Mouse (Mus musculus) forebrain, embryonic 13.5 days (tissue): ENCODE data around the gene Mthfsd. TPM values are rescaled to one million over a fixed set of nuclear protein-coding genes. Genes with fewer than 3 reads are reported as not detected.

Source experiments
- ATAC-seq: fragments of 200-750 bp; cut with Nextera tagmentation; 2 replicates; pipeline ENCODE4 v1.8.0; 2017
- H3K27ac ChIP-seq: fragments of 300-500 bp; sonication (generic); 2 replicates; pipeline ENCODE4 v1.5.1; 2015; ENCODE audit warnings: inconsistent platforms, mild to moderate bottlenecking, moderate library complexity
- H3K27me3 ChIP-seq: fragments of 300-500 bp; sonication (generic); 2 replicates; pipeline ENCODE4 v1.6.1; 2015; ENCODE audit warnings: mild to moderate bottlenecking, inconsistent platforms
- H3K36me3 ChIP-seq: fragments of 300-500 bp; sonication (generic); 2 replicates; pipeline ENCODE4 v1.6.1; 2015; ENCODE audit warnings: mild to moderate bottlenecking, inconsistent platforms; ENCODE audit not compliant: poor library complexity, severe bottlenecking
- H3K4me1 ChIP-seq: fragments of 300-500 bp; sonication (generic); 2 replicates; pipeline ENCODE4 v1.6.1; 2015; ENCODE audit warnings: inconsistent platforms
- H3K4me2 ChIP-seq: fragments of 300-500 bp; sonication (generic); 2 replicates; pipeline ENCODE4 v1.6.1; 2015; ENCODE audit warnings: inconsistent platforms, mild to moderate bottlenecking, moderate library complexity
- H3K4me3 ChIP-seq: fragments of 300-500 bp; sonication (generic); 2 replicates; pipeline ENCODE4 v1.5.1; 2015; ENCODE audit warnings: mild to moderate bottlenecking, inconsistent platforms
- H3K9ac ChIP-seq: fragments of 300-500 bp; sonication (generic); 2 replicates; pipeline ENCODE4 v1.6.1; 2015; ENCODE audit warnings: mild to moderate bottlenecking, inconsistent platforms
- H3K9me3 ChIP-seq: fragments of 300-500 bp; sonication (generic); replicated peaks from 2 replicates; pipeline ENCODE4 v1.6.1; 2016; ENCODE audit warnings: inconsistent platforms
- WGBS: fragments of 180-500 bp; shearing (Covaris S2); methylation state at CpG from one replicate; pipeline ENCODE4 v1.1.7; 2015; 5-methylcytosine and 5-hydroxymethylcytosine counted together
- polyA plus RNA-seq: library from polyadenylated mRNA; unstranded; fragments of >200 nt; fragmentation: Nextera tagmentation; extraction: Ambion mirVana; gene quantifications from 2 replicates; pipeline ENCODE4 v1.2.1, GENCODE M21; 2015

Gene Mthfsd
- polyA plus RNA-seq, 1 experiment from 2014 or later = 48.1 TPM

- peaks cover 64% of the 10 kb centered on the region for H3K36me3 ChIP-seq
- no peak overlapping the region for H3K9ac ChIP-seq
- 0 out of 2 replicates have a peak, but pooled peaks have one; percentile 3 for ATAC-seq
- peaks cover 13% of the 10 kb centered on the region for H3K4me1 ChIP-seq
- no peaks in the 10 kb centered on the region for H3K9me3 ChIP-seq
- 54% methylated on average over 17 of the region's 17 CpGs for WGBS
- no peak overlapping the region for H3K4me3 ChIP-seq
- H3K4me2 ChIP-seq = no peak overlapping the region
- H3K27ac ChIP-seq = no peak overlapping the region
- no peaks in the 10 kb centered on the region for H3K27me3 ChIP-seq
Measured at GRCm38 (mm10) chr8:121104049-121104818, 4.0 kb downstream of the Mthfsd start.

GRCm38 (mm10) chr8:121093496-121093895 is 14.7 kb downstream of the Mthfsd start:
- Histone ChIP-seq H3K27ac (no peak overlapping the region), H3K4me1 (no peaks in the 10 kb centered on the region), H3K36me3 (peaks cover 22% of the 10 kb centered on the region), H3K4me2 (no peak overlapping the region), H3K27me3 (peaks cover 64% of the 10 kb centered on the region), H3K4me3 (no peak overlapping the region), H3K9ac (no peak overlapping the region), H3K9me3 (no peaks in the 10 kb centered on the region)
- WGBS = 64% methylated on average over 6 of the region's 6 CpGs
- no peak for ATAC-seq

- H3K4me2 ChIP-seq = no peak overlapping the region
- H3K27ac ChIP-seq = no peak overlapping the region
- H3K4me1 ChIP-seq = no peaks in the 10 kb centered on the region
- H3K9ac ChIP-seq = no peak overlapping the region
- peaks cover 71% of the 10 kb centered on the region for H3K27me3 ChIP-seq
- no peaks in the 10 kb centered on the region for H3K9me3 ChIP-seq
- peak; percentile 73 for ATAC-seq
- peaks cover 13% of the 10 kb centered on the region for H3K36me3 ChIP-seq
- H3K4me3 ChIP-seq = no peak overlapping the region
- 3% methylated on average over 16 of the region's 16 CpGs for WGBS
Measured at GRCm38 (mm10) chr8:121092627-121093026, 15.6 kb downstream of the Mthfsd start.

DNA sequence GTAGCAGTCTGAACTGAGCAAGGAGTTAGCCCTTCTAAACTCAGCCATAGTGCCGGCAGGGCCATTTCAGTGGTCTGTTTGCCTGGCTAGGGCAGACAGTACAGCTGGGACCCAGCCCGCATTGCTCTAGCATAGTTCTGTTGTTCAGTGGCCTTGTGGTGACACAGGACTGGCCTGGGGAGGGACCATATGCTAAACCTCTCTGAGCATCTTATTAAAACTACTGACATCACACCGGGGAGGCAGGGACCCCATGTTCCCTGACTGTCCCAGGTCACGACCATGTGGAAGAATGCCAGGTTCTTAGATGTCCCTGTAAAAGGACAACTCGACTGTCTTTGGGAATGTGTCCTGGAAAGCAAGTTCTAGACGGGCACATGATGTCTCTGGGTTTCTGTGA is 16.1 kb downstream of the Mthfsd start:
- ATAC-seq = peak; percentile 22; the same call in 1 of the 2 replicates
- Histone ChIP-seq H3K27ac (no peak overlapping the region), H3K4me1 (no peaks in the 10 kb centered on the region), H3K9ac (no peak overlapping the region), H3K4me2 (no peak overlapping the region), H3K4me3 (no peak overlapping the region), H3K36me3 (peaks cover 8% of the 10 kb centered on the region), H3K9me3 (no peaks in the 10 kb centered on the region), H3K27me3 (peaks cover 76% of the 10 kb centered on the region)
- WGBS = 29% methylated on average over 6 of the region's 6 CpGs

DNA sequence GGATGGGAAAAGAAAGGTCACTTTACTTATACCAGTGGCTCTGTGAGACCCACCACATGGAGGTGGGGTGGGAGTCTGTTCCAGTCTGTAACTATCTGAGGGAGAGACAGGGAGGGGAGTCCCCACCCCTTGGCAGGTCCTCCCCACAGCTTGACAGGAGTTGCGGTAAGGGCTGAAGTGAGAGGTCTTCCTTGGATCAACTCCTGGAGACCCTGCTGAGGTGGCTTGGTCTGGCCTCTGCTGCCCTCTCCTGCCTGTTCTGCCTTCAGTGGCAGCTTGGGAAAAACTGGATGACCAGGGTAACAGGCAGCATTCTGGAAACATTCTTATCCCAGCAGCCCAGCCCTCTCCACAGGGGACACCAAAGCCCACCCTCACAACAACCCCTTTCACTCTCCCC is 17.5 kb downstream of the Mthfsd start:
- 0% methylated on average over 1 of the region's 1 CpGs for WGBS
- H3K36me3 ChIP-seq = no peaks in the 10 kb centered on the region
- no peaks in the 10 kb centered on the region for H3K4me1 ChIP-seq
- no peak overlapping the region for H3K4me2 ChIP-seq
- no peaks in the 10 kb centered on the region for H3K9me3 ChIP-seq
- no peak overlapping the region for H3K4me3 ChIP-seq
- peaks cover 91% of the 10 kb centered on the region for H3K27me3 ChIP-seq
- H3K9ac ChIP-seq = no peak overlapping the region
- no peak for ATAC-seq
- H3K27ac ChIP-seq = no peak overlapping the region

- Histone ChIP-seq H3K9me3 (no peaks in the 10 kb centered on the region), H3K27ac (no peak overlapping the region), H3K27me3 (peaks cover 96% of the 10 kb centered on the region), H3K36me3 (no peaks in the 10 kb centered on the region), H3K4me1 (peaks cover 4% of the 10 kb centered on the region), H3K4me2 (no peak overlapping the region), H3K9ac (no peak overlapping the region), H3K4me3 (no peak overlapping the region)
- 2% methylated on average over 32 of the region's 32 CpGs for WGBS
- no peak for ATAC-seq
Measured at GRCm38 (mm10) chr8:121089631-121090380, 18.4 kb downstream of the Mthfsd start.

DNA sequence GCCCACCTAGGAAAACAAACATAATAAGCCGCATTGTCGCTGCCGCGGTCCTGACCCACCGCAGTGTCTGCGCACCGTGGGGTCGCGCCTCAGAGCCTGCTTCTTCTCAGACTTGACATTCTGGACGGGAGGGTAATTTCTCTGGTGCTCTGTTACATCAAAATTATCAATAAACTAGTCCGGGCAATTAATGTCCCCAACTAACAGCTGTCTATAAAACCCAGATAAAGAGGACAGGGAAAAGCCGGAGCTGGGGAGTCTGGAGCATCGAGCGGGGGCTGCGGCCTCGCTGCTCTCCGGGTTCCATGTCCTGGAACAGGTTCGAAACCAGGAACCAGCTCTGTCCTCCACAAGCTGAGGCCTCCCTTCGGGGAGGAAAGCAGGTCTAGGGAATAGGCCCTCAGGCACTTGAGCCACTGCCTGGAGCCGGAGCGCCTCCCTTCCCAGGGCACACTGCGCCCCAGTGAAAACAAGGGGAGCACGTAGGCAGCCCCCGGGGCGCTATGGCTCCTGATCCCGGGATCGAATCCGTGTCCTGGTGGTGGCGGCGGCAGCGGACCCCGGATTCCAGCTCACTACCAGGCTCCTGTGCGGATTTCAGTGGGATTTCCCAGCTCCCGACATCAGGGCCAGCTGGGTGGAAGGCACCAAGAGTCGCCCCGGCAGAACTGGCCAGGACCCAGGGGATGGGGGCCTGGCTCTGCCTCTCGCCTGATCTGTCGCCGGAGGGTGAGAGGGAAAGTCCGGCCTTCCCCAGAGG is 19.1 kb downstream of the Mthfsd start:
- Histone ChIP-seq H3K4me1 (peaks cover 11% of the 10 kb centered on the region), H3K9me3 (no peaks in the 10 kb centered on the region), H3K4me3 (no peak overlapping the region), H3K4me2 (no peak overlapping the region), H3K9ac (no peak overlapping the region), H3K27me3 (peaks cover 98% of the 10 kb centered on the region), H3K36me3 (no peaks in the 10 kb centered on the region), H3K27ac (no peak overlapping the region)
- no peak for ATAC-seq
- WGBS = under 1% methylated on average over 40 of the region's 40 CpGs

- Histone ChIP-seq H3K9ac (no peak overlapping the region), H3K4me3 (no peak overlapping the region), H3K36me3 (no peaks in the 10 kb centered on the region), H3K4me2 (no peak overlapping the region), H3K27me3 (peaks cover 98% of the 10 kb centered on the region), H3K27ac (no peak overlapping the region), H3K9me3 (no peaks in the 10 kb centered on the region), H3K4me1 (peaks cover 19% of the 10 kb centered on the region)
- WGBS = under 1% methylated on average over 8 of the region's 8 CpGs
- no peak for ATAC-seq
Measured at GRCm38 (mm10) chr8:121088281-121088680, 19.9 kb downstream of the Mthfsd start.

GRCm38 (mm10) chr8:121086004-121086900 is 21.9 kb downstream of the Mthfsd start:
- no peak for ATAC-seq
- 6% methylated on average over 19 of the region's 19 CpGs for WGBS
- Histone ChIP-seq H3K4me1 (peaks cover 27% of the 10 kb centered on the region), H3K36me3 (no peaks in the 10 kb centered on the region), H3K27me3 (peaks cover 99% of the 10 kb centered on the region), H3K9me3 (no peaks in the 10 kb centered on the region), H3K27ac (no peak overlapping the region), H3K4me2 (no peak overlapping the region), H3K4me3 (no peak overlapping the region), H3K9ac (no peak overlapping the region)

GRCm38 (mm10) chr8:121085561-121085960 is 22.6 kb downstream of the Mthfsd start:
- H3K27ac ChIP-seq = no peak overlapping the region
- no peaks in the 10 kb centered on the region for H3K9me3 ChIP-seq
- no peak overlapping the region for H3K4me3 ChIP-seq
- 22% methylated on average over 3 of the region's 3 CpGs for WGBS
- H3K4me2 ChIP-seq = no peak overlapping the region
- no peak overlapping the region for H3K9ac ChIP-seq
- H3K27me3 ChIP-seq = peaks cover 99% of the 10 kb centered on the region
- ATAC-seq = no peak
- H3K36me3 ChIP-seq = no peaks in the 10 kb centered on the region
- peaks cover 27% of the 10 kb centered on the region for H3K4me1 ChIP-seq

GRCm38 (mm10) chr8:121085011-121085410 is 23.2 kb downstream of the Mthfsd start:
- Histone ChIP-seq H3K27ac (no peak overlapping the region), H3K27me3 (peaks cover 99% of the 10 kb centered on the region), H3K9ac (no peak overlapping the region), H3K36me3 (no peaks in the 10 kb centered on the region), H3K4me1 (peaks cover 27% of the 10 kb centered on the region), H3K4me2 (peak overlapping the region; percentile 73), H3K9me3 (no peaks in the 10 kb centered on the region), H3K4me3 (peak overlapping the region; percentile 41)
- 1% methylated on average over 28 of the region's 30 CpGs for WGBS
- ATAC-seq = no peak
